Mouse (Mus musculus) limb, embryonic 12.5 days (tissue): ENCODE measurements around the gene B3gnt6. TPM values are rescaled to one million over a fixed set of nuclear protein-coding genes. Genes with fewer than 3 reads are reported as not detected.
"Not testable (repeated sequence)": the region's sequence is repeated elsewhere in the genome, so short reads cannot be mapped to it uniquely, and the experiment has no call there.

Experiments
- ATAC-seq: fragments of 200-750 bp; cut with Nextera tagmentation; 2 replicates; pipeline ENCODE4 v1.8.0; 2017; ENCODE audit warnings: low read depth, moderate TSS enrichment; ENCODE audit not compliant: insufficient number of reproducible peaks, insufficient read depth, low FRiP score, low TSS enrichment
- H3K27ac ChIP-seq: fragments of 300-500 bp; sonication (generic); 2 replicates; pipeline ENCODE4 v1.5.1; 2016; ENCODE audit warnings: mild to moderate bottlenecking, moderate library complexity
- H3K27me3 ChIP-seq: fragments of 300-500 bp; sonication (generic); 2 replicates; pipeline ENCODE4 v1.6.1; 2016; ENCODE audit warnings: mild to moderate bottlenecking, moderate library complexity
- H3K36me3 ChIP-seq: fragments of 300-500 bp; sonication (generic); 2 replicates; pipeline ENCODE4 v1.6.1; 2016; ENCODE audit warnings: mild to moderate bottlenecking, moderate library complexity
- H3K4me1 ChIP-seq: fragments of 300-500 bp; sonication (generic); replicated peaks from 2 replicates; pipeline ENCODE4 v1.6.1; 2016
- H3K4me2 ChIP-seq: fragments of 300-500 bp; sonication (generic); 2 replicates; pipeline ENCODE4 v1.6.1; 2016; ENCODE audit warnings: mild to moderate bottlenecking, moderate library complexity
- H3K4me3 ChIP-seq: fragments of 300-500 bp; sonication (generic); replicated peaks from 2 replicates; pipeline ENCODE4 v1.5.1; 2016; ENCODE audit warnings: mild to moderate bottlenecking
- H3K9ac ChIP-seq: fragments of 300-500 bp; sonication (generic); replicated peaks from 2 replicates; pipeline ENCODE4 v1.6.1; 2016; ENCODE audit warnings: mild to moderate bottlenecking, moderate library complexity
- H3K9me3 ChIP-seq: fragments of 300-500 bp; sonication (generic); 2 replicates; pipeline ENCODE4 v1.6.1; 2016; ENCODE audit warnings: mild to moderate bottlenecking, moderate library complexity
- WGBS: fragments of 180-500 bp; shearing (Covaris S2); methylation state at CpG from one replicate; pipeline ENCODE4 v1.1.7; 2016; 5-methylcytosine and 5-hydroxymethylcytosine counted together
- polyA plus RNA-seq: library from polyadenylated mRNA; unstranded; fragments of >200 nt; fragmentation: Nextera tagmentation; extraction: Ambion mirVana; gene quantifications from 2 replicates; pipeline ENCODE4 v1.2.1, GENCODE M21; 2016

The B3gnt6 gene
- polyA plus RNA-seq, 1 experiment from 2014 or later, result not detected

DNA sequence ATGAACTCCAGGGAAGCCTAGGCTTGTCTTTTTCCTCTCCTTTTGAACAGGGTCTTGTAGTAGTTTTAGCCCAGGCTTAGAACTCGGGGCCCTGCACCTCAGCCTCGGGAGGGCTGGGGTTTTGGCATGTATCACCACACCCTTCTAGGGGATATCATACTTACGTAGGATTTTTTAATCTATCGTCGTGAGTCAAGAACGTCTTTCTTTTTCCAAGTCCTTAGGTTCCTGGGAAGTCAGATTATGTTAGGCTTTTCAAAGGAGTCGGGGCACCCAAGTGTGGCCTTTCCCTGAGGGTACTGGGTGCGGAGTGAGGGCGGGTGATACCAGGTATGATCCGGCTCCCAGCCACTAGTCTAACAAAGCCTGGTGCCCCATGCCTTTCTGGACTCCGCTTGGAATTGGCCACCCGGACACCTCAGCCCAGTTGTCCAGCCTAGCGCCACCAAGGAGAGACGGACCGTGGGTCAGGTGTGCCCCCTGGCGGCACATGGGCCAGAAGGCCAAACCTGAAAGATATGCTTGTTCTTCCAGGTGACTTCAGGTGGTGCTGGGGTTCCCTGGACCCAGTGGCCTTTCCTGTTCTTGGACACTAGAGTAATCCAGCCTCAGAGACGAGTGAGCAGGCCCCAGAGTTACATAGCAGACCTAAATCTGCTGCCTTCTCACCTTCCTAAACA, 7.6 kb downstream of the B3gnt6 start:
- H3K27ac ChIP-seq, result no peak overlapping the region
- no peaks in the 10 kb centered on the region for H3K36me3 ChIP-seq
- peaks cover 13% of the 10 kb centered on the region for H3K4me1 ChIP-seq
- 58% methylated on average over 17 of the region's 17 CpGs for WGBS
- H3K4me3 ChIP-seq, result no peak overlapping the region
- H3K9me3 ChIP-seq, result no peaks in the 10 kb centered on the region
- H3K9ac ChIP-seq, result no peak overlapping the region
- H3K4me2 ChIP-seq, result no peak overlapping the region
- peaks cover 56% of the 10 kb centered on the region for H3K27me3 ChIP-seq
- ATAC-seq, result no peak

DNA sequence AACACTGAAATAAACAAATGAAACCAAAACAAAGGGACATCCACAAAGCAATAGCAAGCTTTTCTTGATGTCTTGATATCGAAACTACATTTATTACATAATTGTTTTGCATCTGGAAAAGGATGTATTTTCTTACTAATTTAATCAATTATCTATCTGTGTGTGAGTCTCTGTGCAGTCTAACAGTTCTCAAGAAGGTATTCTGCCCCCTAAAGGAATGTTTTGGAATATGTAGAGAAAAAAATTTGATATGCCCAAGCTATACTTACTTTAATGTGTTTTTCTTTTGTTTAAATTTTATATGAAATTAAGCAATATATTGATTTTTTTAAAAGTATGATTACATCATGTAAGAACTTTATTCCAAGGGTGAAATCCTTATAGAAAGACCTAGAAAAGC, 8.7 kb downstream of the B3gnt6 start:
- H3K9me3 ChIP-seq, result no peaks in the 10 kb centered on the region
- WGBS, result 89% methylated on average over 1 of the region's 1 CpGs
- no peak overlapping the region for H3K4me3 ChIP-seq
- H3K27me3 ChIP-seq, result peaks cover 45% of the 10 kb centered on the region
- H3K4me1 ChIP-seq, result peaks cover 13% of the 10 kb centered on the region
- no peak overlapping the region for H3K9ac ChIP-seq
- H3K27ac ChIP-seq, result no peak overlapping the region
- ATAC-seq, result no peak
- H3K36me3 ChIP-seq, result no peaks in the 10 kb centered on the region
- H3K4me2 ChIP-seq, result no peak overlapping the region

DNA sequence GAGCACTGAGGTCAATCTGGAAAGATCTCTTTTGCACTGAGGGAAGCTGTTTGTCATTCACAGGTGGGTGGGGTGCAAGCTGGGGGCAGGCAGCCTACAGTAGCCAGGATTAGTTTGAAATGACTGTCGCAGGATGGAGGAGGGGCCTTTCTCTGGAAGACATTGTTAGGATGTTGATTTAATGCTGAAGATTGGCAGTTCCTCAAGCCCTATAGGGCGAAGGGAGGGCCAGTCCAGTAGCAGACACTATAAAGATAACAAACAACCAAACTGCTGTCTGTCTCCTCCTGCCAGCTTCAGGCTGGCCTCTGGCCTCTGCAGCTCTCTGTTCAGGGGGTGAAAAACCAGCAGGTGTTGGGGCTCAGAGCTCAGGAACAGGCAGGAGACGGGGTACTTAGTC, 9.5 kb downstream of the B3gnt6 start:
- 48% methylated on average over 3 of the region's 3 CpGs for WGBS
- H3K27me3 ChIP-seq, result peaks cover 42% of the 10 kb centered on the region

DNA sequence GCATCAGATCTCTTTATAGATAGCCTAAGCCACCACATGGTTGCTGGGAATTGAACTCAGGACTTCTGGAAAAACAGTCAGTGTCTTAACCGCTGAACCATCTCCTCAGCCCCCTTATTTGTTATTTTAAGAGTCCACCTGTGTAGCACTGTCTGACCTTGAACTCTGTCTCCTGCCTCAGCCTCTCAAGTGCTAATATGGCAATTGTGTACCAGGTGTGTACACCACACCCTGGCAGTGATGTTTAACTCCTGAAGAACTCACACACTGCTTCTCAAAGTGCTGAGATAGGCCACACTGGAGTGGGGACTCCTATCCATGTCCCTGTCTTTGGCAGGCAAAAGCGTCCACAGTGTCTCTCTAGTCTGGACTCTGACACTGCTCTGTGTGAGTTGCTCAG, 10.6 kb downstream of the B3gnt6 start:
- H3K9ac ChIP-seq, result no peak overlapping the region
- no peak overlapping the region for H3K4me2 ChIP-seq
- 77% methylated on average over 2 of the region's 2 CpGs for WGBS
- peaks cover 4% of the 10 kb centered on the region for H3K4me1 ChIP-seq
- H3K4me3 ChIP-seq, result no peak overlapping the region
- H3K27me3 ChIP-seq, result peaks cover 31% of the 10 kb centered on the region
- no peak for ATAC-seq
- no peaks in the 10 kb centered on the region for H3K36me3 ChIP-seq
- H3K9me3 ChIP-seq, result no peaks in the 10 kb centered on the region
- no peak overlapping the region for H3K27ac ChIP-seq

More for the DNA sequence above, 9.5 kb downstream of the B3gnt6 start:
- Histone ChIP-seq H3K27ac (no peak overlapping the region), H3K36me3 (no peaks in the 10 kb centered on the region), H3K9me3 (no peaks in the 10 kb centered on the region), H3K4me3 (no peak overlapping the region), H3K9ac (no peak overlapping the region), H3K4me2 (no peak overlapping the region), H3K4me1 (peaks cover 13% of the 10 kb centered on the region)
- no peak for ATAC-seq

DNA sequence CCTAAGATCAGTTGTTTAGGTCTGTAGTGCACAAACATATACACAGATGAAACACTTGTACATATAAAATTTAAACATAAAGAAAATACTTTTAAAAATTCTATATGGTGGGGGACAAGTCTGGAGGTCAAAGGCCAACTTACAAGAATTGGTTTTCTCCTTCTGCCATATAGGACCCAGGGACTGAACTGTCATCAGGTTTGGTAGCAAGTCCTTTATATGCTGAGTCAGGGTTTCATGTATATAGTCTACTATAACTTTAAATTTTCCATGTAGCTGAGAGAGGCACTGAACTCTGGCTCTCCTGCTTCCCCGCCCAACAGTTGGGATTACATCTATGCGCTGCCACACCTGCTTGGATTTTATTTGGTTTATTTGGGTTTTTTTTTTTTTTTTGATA, 11.0 kb downstream of the B3gnt6 start:
- Histone ChIP-seq H3K4me2 (no peak overlapping the region), H3K27me3 (peaks cover 26% of the 10 kb centered on the region), H3K9me3 (no peaks in the 10 kb centered on the region), H3K4me3 (no peak overlapping the region), H3K27ac (no peak overlapping the region), H3K4me1 (no peaks in the 10 kb centered on the region), H3K36me3 (no peaks in the 10 kb centered on the region), H3K9ac (no peak overlapping the region)
- 94% methylated on average over 2 of the region's 2 CpGs for whole genome bisulfite sequencing
- no peak for ATAC-seq

DNA sequence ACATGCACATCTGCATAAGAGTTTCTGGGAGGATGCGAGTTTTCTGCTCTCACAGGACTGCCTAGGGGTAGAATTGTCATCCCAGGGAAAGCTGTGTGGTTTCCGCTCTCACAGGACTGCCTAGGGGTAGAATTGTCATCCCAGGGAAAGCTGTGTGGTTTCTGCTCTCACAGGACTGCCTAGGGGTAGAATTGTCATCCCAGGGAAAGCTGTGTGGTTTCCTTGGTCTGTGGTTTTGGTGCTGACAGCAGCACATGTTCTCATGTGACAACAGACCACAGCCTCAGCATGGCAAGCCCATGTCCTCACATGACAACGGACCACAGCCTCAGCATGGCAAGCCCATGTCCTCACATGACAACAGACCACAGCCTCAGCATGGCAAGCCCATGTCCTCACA, 11.9 kb downstream of the B3gnt6 start:
- not testable (repeated sequence) for H3K27ac ChIP-seq, H3K9ac ChIP-seq, ATAC-seq, H3K9me3 ChIP-seq, H3K36me3 ChIP-seq, H3K4me3 ChIP-seq, H3K4me1 ChIP-seq, H3K4me2 ChIP-seq
- 81% methylated on average over 3 of the region's 3 CpGs for WGBS
- H3K27me3 ChIP-seq, result peaks cover 17% of the 10 kb centered on the region

DNA sequence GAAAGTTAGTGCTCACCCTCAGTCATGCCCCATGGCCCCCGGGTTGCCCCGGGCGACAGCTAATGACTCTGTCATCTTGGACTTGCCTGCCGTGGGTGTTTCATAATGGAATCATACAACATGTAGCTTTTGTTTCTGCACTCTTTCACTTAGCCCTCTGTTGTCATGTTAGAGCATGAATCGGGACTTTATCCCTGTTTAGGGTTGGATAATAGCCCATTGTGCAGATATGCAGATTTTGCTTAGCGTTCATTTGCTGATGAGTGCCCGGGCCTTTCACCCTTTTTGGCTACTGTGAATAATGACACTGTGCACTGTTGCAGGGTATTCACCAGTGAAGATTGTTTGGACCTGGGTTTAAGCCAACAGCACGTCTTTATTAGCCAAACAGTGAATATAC, 12.6 kb downstream of the B3gnt6 start:
- ATAC-seq, result no peak
- no peak overlapping the region for H3K9ac ChIP-seq

DNA sequence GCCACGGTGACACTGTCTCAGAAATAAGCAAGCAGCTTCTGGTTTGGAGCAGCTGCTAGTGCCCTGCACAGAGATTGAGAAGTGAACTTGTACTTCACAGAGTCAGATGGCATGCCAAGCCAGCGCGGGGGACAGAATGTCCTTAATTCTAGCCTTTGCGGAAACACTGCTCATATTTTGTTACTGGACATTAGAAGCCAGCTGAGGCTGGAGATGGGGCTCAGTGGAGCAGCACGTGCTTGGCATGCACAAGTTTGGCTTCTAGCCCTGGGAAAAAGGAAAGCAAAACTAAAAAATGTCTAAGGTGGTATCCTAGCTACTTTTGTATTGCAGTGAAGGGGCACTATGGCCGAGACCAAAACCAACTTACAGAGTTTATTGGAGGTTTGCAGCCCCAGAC, 14.0 kb downstream of the B3gnt6 start:
- no peak overlapping the region for H3K4me3 ChIP-seq
- no peaks in the 10 kb centered on the region for H3K36me3 ChIP-seq
- WGBS, result 82% methylated on average over 6 of the region's 6 CpGs
- no peaks in the 10 kb centered on the region for H3K9me3 ChIP-seq
- H3K9ac ChIP-seq, result no peak overlapping the region
- H3K27me3 ChIP-seq, result peaks cover 5% of the 10 kb centered on the region
- no peaks in the 10 kb centered on the region for H3K4me1 ChIP-seq
- ATAC-seq, result no peak
- no peak overlapping the region for H3K4me2 ChIP-seq
- no peak overlapping the region for H3K27ac ChIP-seq

More for the DNA sequence above, 12.6 kb downstream of the B3gnt6 start:
- Histone ChIP-seq H3K4me2 (no peak overlapping the region), H3K4me1 (no peaks in the 10 kb centered on the region), H3K27ac (no peak overlapping the region), H3K4me3 (no peak overlapping the region), H3K27me3 (peaks cover 10% of the 10 kb centered on the region), H3K9me3 (no peaks in the 10 kb centered on the region), H3K36me3 (no peaks in the 10 kb centered on the region)
- 79% methylated on average over 8 of the region's 8 CpGs for WGBS

DNA sequence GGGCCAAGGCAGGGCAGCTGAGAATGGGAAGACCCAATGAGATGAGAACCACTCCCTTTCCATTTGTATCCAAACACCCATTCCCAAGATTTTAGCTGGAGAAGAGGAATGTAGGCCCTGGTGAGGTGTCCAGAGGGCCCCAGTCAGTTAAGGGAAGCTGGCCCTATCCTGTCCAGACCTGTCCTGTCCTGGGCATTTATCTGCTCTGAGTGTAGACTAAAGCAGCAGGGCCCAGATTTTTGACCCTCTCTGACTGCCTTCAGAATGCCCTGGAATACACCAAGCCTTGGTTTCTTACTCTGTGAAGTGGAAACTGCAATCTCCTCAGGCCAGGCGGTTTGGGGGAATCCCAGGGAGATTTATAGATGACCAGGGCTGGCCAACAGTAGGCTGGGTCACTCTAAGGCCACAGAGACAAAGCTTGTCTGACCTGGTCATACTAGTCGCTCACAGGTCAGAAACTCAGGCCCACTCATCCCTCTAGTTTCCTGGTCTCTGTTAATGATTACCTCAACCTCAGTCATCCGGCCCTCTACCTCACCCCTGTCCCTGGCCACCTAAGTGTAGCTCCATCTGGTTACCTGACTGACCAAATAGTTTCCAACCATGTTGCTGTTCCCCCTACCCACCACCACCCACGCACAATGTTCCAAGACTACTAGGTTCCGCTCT, 20.6 kb downstream of the B3gnt6 start:
- Histone ChIP-seq H3K27ac (no peak overlapping the region), H3K4me2 (peak overlapping the region; percentile 81), H3K9me3 (no peaks in the 10 kb centered on the region), H3K36me3 (no peaks in the 10 kb centered on the region), H3K9ac (peak overlapping the region; percentile 50), H3K4me3 (peak overlapping the region; percentile 78), H3K27me3 (peaks cover 11% of the 10 kb centered on the region), H3K4me1 (peaks cover 14% of the 10 kb centered on the region)
- WGBS, result 83% methylated on average over 5 of the region's 5 CpGs
- ATAC-seq, result 0 out of 2 replicates have a peak, but pooled peaks have one; percentile 6

DNA sequence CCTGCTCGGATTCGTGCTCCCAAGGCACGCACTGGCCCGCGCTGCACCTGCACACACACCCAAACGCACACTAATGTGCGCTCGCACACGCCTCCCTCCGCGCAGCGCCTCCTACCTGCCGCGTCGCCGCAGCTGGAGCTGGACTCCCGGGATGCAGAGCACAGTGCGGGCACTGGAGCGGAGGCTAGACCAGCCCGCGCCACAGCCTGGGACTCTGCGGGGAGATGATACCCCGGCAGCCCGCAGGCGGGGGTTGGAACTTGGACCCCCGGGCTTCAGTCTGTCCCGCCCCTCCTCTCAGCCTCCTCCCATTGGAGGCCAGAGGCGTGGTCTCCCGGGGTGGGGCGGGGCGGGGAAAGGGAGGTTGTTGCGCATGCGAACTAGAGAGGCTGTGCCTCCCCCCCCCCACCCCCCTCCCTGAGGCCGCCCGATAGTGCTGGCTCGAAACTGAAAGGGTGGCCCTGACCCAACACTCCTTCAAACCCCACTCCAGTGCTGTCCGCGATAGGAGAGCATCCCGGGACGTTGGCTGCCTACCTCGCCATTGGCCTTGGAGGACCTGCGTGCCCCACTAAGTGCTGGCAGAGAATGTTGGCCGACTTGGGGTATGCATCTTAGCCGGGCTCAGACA, 21.2 kb downstream of the B3gnt6 start, which contains the start of gene Capn5:
Capn5 (minus strand) TSS at position 346 of the 631 bp plus-strand sequence.
- Histone ChIP-seq H3K27me3 (peaks cover 11% of the 10 kb centered on the region), H3K9ac (peak within 1 kb of the TSS; percentile 62), H3K4me3 (peak within 1 kb of the TSS; percentile 78), H3K4me1 (peaks cover 18% of the 10 kb centered on the region), H3K27ac (0 out of 2 replicates have a peak within 1 kb of the TSS, but pooled peaks have one; percentile 23), H3K4me2 (peak within 1 kb of the TSS; percentile 81), H3K36me3 (no peaks in the 10 kb centered on the region), H3K9me3 (no peaks in the 10 kb centered on the region)
- 1% methylated on average over 39 of the region's 44 CpGs for WGBS
- peak; percentile 76 for ATAC-seq

DNA sequence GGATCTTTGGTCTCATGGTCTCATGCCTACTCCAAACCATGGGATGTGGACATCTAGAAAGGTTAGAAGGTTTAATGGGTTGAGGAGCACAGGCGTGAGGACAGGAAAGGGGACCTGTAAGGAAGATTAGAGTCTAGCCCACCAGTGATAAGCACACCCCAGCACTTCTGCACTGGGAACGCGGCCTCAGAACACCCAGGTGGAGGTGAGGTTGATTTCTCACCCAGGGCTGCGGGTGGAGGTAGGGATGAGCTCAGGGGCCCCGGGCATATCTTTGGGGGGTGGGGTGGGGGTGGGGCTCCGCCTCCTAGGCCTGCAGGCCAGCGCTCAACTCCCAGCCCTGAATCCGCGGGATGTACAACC, 21.7 kb downstream of the B3gnt6 start:
- no peaks in the 10 kb centered on the region for H3K36me3 ChIP-seq
- peak; percentile 49 for ATAC-seq
- peaks cover 11% of the 10 kb centered on the region for H3K27me3 ChIP-seq
- peak overlapping the region; percentile 62 for H3K9ac ChIP-seq
- no peaks in the 10 kb centered on the region for H3K9me3 ChIP-seq
- H3K4me2 ChIP-seq, result peak overlapping the region; percentile 81
- 5% methylated on average over 9 of the region's 9 CpGs for WGBS
- peak overlapping the region; percentile 78 for H3K4me3 ChIP-seq
- H3K4me1 ChIP-seq, result peaks cover 19% of the 10 kb centered on the region
- H3K27ac ChIP-seq, result 0 out of 2 replicates have a peak overlapping the region, but pooled peaks have one; percentile 23
